Mouse (Mus musculus) kidney, postnatal 0 days (tissue): ENCODE data around the gene H2-Q7. TPM values are rescaled to one million over a fixed set of nuclear protein-coding genes. Genes with fewer than 3 reads are reported as not detected.
"Not testable (repeated sequence)": the region's sequence is repeated elsewhere in the genome, so short reads cannot be mapped to it uniquely, and the experiment has no call there.

ENCODE experiments used
- ATAC-seq: fragments of 200-750 bp; cut with Nextera tagmentation; replicated peaks from 2 replicates; pipeline ENCODE4 v1.8.0; 2017; ENCODE audit warnings: low read depth, moderate number of reproducible peaks, moderate TSS enrichment, moderate library complexity; ENCODE audit not compliant: low FRiP score
- DNase-seq: peaks from one replicate; pipeline ENCODE4 v3.0.0-alpha.2; 2016; ENCODE audit warnings: low spot score
- H3K27ac ChIP-seq: fragments of 300-500 bp; sonication (generic); 2 replicates; pipeline ENCODE4 v1.5.1; 2014; ENCODE audit warnings: mild to moderate bottlenecking
- H3K27me3 ChIP-seq: fragments of 300-500 bp; sonication (generic); 2 replicates; pipeline ENCODE4 v1.6.1; 2014; ENCODE audit warnings: low read length, mixed read lengths; ENCODE audit not compliant: insufficient read depth
- H3K36me3 ChIP-seq: fragments of 300-500 bp; sonication (generic); 2 replicates; pipeline ENCODE4 v1.6.1; 2014; ENCODE audit warnings: low read length, mixed read lengths; ENCODE audit not compliant: insufficient read depth
- H3K4me1 ChIP-seq: fragments of 300-500 bp; sonication (generic); replicated peaks from 2 replicates; pipeline ENCODE4 v1.6.1; 2014; ENCODE audit warnings: antibody characterized with exemption, low read length, mixed read lengths; ENCODE audit not compliant: insufficient read depth
- H3K4me2 ChIP-seq: fragments of 300-500 bp; sonication (generic); 2 replicates; pipeline ENCODE4 v1.6.1; 2014; ENCODE audit warnings: mild to moderate bottlenecking, low read length, moderate library complexity, mixed read lengths
- H3K4me3 ChIP-seq: fragments of 300-500 bp; sonication (generic); replicated peaks from 2 replicates; pipeline ENCODE4 v1.5.1; 2014; ENCODE audit warnings: low read depth, low read length
- H3K9ac ChIP-seq: fragments of 300-500 bp; sonication (generic); 2 replicates; pipeline ENCODE4 v1.6.1; 2014; ENCODE audit warnings: low read depth, low read length
- H3K9me3 ChIP-seq: fragments of 300-500 bp; sonication (generic); replicated peaks from 2 replicates; pipeline ENCODE4 v1.6.1; 2016; ENCODE audit warnings: low read length, inconsistent platforms, mixed read lengths
- CTCF ChIP-seq: IDR thresholded peaks from 2 replicates; pipeline ENCODE4 v1.5.1; 2016; ENCODE audit warnings: antibody characterized with exemption, low read depth, mild to moderate bottlenecking, moderate library complexity
- WGBS: fragments of 180-500 bp; shearing (Covaris S2); extraction: QIAGEN DNeasy Blood & Tissue Kit; methylation state at CpG from one replicate; pipeline ENCODE4 v1.1.7; 2014; 5-methylcytosine and 5-hydroxymethylcytosine counted together
- polyA plus RNA-seq: library from polyadenylated mRNA; unstranded; fragments of >200 nt; fragmentation: Nextera tagmentation; extraction: Ambion mirVana; gene quantifications from 2 replicates; pipeline ENCODE4 v1.2.1, GENCODE M21; 2015

The H2-Q7 gene
- polyA plus RNA-seq, 1 experiment from 2014 or later = 15.6 TPM

DNA sequence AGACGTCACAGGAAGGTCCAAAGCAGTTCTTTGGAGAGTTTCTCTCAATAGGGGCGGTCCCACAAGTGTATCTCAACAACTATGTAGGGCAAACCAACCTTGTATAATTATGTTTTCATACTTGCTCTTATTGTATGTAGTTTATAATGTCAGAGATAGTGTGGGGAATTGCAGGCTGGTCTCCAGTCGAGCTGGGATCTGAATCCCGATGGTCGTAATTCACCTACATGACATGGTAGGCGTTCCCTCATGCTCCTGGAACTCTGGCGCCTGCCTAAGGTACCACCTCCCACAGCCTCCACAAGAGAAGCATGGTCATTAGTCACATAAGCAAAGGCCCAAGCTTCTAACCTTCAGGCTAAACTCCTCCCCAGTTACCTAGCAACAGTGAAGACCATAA is 20.2 kb upstream of the H2-Q7 start:
- Histone ChIP-seq H3K27me3 (no peaks in the 10 kb centered on the region), H3K4me2 (no peak overlapping the region), H3K9ac (no peak overlapping the region), H3K9me3 (no peaks in the 10 kb centered on the region), H3K4me1 (no peaks in the 10 kb centered on the region), H3K27ac (no peak overlapping the region), H3K4me3 (no peak overlapping the region), H3K36me3 (no peaks in the 10 kb centered on the region)
- ATAC-seq (no peak), DNase-seq (no peak)
- TF ChIP-seq CTCF = no peak
- WGBS = 52% methylated on average over 7 of the region's 7 CpGs

DNA sequence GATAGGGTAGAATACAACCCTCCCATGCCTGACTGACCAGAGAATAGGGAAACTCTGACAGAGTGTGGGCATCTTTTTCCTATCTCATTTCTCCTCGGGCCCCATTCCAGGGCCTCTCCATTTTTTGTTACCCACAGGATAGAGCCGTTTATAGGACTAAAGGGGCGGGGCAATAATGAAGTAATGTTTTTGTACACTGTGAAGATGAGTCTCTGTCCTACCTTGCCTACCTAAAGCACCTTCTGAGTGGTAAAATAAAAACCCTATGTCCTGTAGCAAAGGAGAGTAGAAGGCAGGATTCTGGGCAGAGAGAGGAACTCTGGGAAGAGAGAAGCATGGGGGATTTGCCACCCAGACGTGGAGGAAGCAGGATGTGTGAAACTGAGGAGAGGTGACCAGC is 19.4 kb upstream of the H2-Q7 start:
- H3K9ac ChIP-seq, H3K9me3 ChIP-seq, H3K27ac ChIP-seq, H3K36me3 ChIP-seq, ATAC-seq, H3K4me2 ChIP-seq, H3K4me1 ChIP-seq, H3K27me3 ChIP-seq, DNase-seq, H3K4me3 ChIP-seq: not testable (repeated sequence)
- WGBS = 64% methylated on average over 4 of the region's 4 CpGs

DNA sequence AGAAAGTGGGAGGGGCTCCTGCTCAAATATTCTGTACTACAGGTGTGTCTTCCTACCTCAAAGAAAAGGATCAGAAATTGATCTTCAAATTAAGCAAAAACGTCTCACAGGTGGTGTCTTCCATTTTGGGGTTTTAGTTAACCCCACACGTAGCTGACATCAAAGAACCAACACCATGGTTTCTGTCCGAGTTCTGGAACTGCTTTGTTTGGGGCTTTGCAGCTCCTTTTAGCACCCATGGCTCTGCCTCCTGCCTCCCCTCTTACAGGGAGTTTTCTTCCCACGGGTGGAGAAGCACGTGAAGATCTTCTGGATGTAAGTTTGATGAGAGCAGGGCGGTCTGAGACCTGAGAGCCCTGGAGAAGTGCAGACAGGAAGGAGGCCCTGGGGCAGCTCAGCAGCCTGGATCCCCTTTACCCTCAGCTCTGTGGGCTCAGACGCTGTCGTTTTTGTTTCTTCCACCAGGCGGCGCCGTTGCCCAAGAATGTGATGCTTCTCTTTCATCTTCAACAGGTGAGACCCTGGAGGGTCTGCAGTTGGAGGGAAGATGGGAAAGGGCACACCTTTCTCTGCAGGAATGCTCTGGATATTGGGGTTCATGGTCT is 18.6 kb upstream of the H2-Q7 start:
- peak; percentile 80 for TF ChIP-seq CTCF
- not testable (repeated sequence) for ATAC-seq, H3K4me3 ChIP-seq, H3K4me1 ChIP-seq, H3K36me3 ChIP-seq, H3K27ac ChIP-seq, H3K9ac ChIP-seq, H3K27me3 ChIP-seq, H3K9me3 ChIP-seq, H3K4me2 ChIP-seq
- peak; percentile 18 for DNase-seq
- 19% methylated on average over 11 of the region's 11 CpGs for WGBS

DNA sequence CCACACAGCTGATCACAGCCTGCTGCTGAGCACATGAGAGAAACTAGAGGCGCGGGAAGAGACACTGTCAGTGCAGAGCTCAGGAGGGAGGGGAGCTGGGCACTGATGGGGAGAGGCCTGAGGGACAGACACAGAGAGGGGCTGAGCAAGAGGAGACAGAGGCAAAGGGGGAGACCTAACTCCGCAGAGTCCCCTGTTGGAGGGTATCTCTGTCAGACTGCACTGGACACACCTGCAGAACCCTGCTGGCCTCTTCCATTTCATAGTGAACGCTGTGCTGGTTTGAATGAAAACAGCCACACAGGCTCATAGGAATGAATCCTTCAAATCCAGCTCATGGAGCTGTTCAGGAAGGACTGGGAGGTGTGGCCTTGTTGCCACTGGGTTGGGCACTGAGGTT is 17.6 kb upstream of the H2-Q7 start:
- not testable (repeated sequence) for H3K9ac ChIP-seq, ATAC-seq, H3K36me3 ChIP-seq, H3K4me3 ChIP-seq, DNase-seq, H3K27ac ChIP-seq, H3K4me1 ChIP-seq, H3K4me2 ChIP-seq, H3K9me3 ChIP-seq, H3K27me3 ChIP-seq
- 96% methylated on average over 4 of the region's 4 CpGs for WGBS

DNA sequence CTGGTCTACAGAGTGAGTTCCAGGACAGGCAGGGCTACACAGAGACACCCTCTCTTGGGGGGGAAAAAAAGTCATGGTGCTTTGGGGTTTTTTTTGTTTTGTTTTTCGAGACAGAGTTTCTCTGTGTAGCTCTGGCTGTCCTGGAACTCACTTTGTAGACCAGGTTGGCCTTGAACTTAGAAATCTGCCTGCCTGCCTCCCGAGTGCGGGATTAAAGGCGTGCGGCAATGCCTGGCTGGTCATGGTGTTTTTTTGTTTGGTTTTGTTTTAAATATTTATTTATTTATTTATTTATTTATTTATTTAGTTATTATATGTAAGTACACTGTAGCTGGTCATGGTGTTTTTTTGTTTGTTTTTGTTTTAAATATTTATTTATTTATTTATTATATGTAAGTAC is 16.6 kb upstream of the H2-Q7 start:
- H3K9ac ChIP-seq, H3K4me1 ChIP-seq, ATAC-seq, H3K27me3 ChIP-seq, H3K4me2 ChIP-seq, H3K9me3 ChIP-seq, H3K4me3 ChIP-seq, H3K27ac ChIP-seq, DNase-seq, H3K36me3 ChIP-seq: not testable (repeated sequence)
- WGBS = 91% methylated on average over 5 of the region's 5 CpGs

DNA sequence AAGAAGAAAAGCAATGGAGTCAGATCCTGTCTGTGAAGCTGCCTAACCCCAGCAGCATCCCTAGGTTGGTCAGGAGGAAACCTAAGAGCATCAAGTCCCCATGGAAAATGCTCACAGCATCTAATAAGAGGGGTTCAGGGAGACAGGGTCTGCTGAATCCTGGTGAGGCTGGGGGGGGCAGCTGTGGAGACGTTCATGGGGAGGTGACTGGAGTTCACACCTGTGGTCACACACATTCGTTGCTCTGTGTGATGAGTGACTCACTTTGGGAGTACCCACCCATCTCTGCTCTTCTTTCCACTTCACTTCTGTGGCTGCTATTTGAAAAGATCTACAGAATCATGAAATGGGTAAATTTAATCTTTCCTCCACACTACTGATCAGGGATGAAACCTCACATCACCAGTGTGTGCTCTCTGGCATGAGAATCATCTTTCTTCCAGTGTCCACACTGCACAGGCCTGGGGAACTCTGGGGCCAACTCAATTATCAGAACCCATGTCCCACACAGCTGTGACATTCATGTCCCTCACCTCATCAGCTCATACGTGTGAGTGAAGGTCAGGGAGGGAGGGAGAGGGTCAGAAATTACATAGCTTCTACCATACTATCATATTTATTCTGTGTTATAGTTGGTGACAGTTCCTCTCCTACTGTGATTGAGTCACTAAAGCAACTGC is 15.7 kb upstream of the H2-Q7 start:
- not testable (repeated sequence) for H3K4me1 ChIP-seq, H3K9ac ChIP-seq, H3K27ac ChIP-seq, ATAC-seq, H3K4me3 ChIP-seq, H3K9me3 ChIP-seq, H3K36me3 ChIP-seq, H3K4me2 ChIP-seq, DNase-seq, H3K27me3 ChIP-seq
- 61% methylated on average over 3 of the region's 3 CpGs for WGBS

DNA sequence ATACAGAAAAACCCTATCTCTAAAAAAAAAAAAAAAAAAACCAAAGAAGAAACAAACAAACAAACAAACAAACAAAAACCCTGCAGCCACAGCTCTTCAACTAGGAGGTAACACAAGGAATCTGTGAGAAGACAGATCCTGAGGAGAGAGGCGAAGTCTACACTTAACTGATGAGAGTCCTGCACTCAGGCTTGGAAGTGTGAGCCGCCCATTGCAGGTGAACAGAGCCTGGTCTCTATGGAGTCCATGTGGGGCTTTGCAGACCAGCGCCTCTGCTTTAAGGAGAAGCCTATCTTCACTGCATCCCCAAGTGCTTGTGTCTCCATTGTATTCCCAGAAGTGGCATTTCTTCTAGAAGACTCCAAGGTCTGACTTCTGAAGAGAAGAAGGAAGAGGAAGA is 14.8 kb upstream of the H2-Q7 start:
- not testable (repeated sequence) for H3K9me3 ChIP-seq, H3K9ac ChIP-seq

DNA sequence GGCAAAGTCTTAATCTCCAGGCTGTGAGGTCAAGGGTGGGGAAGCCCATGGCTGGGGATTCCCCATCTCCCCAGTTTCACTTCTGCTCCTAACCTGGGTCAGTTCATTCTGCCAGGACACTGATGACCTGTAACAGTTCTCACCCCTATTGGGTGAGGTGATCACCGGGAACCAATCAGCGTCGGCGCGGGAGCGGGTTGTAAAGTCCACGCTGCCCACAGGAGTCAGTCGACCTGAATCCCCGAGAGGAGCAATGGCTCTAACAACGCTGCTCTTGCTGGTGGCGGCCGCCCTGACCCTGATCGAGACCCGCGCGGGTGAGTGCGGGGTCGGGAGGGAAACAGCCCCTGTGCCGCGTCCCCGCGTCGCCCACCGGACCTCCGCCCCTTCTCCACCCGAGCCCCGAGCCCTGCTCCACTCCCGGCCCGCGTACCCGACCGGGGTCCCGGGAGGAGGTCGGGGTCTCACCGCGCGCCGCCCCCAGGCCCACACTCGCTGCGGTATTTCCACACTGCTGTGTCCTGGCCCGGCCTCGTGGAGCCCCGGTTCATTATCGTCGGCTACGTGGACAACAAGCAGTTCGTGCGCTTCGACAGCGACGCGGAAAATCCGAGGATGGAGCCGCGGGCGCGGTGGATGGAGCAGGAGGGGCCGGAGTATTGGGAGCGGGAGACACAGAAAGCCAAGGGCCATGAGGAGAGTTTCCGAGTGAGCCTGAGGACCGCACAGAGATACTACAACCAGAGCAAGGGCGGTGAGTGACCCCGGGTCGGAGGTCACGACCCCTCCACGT is 14.1 kb upstream of the H2-Q7 start, which contains the start of gene H2-Q6:
H2-Q6 (plus strand) TSS at position 227 of the 793 bp plus-strand sequence.
- H3K36me3 ChIP-seq, H3K9ac ChIP-seq, H3K27me3 ChIP-seq, H3K27ac ChIP-seq, H3K4me1 ChIP-seq, H3K9me3 ChIP-seq: not testable (repeated sequence)
- H3K4me3 ChIP-seq = peak within 1 kb of the TSS; percentile 33
- peak; percentile 75 for DNase-seq
- WGBS = under 1% methylated on average over 51 of the region's 66 CpGs
- H3K4me2 ChIP-seq = peak within 1 kb of the TSS; percentile 66
- peak; percentile 80 for ATAC-seq

More for the DNA sequence above, 14.8 kb upstream of the H2-Q7 start:
- not testable (repeated sequence) for H3K4me2 ChIP-seq, H3K36me3 ChIP-seq, H3K4me1 ChIP-seq, ATAC-seq, H3K27me3 ChIP-seq, H3K4me3 ChIP-seq, H3K27ac ChIP-seq, DNase-seq
- WGBS = 89% methylated on average over 3 of the region's 3 CpGs

DNA sequence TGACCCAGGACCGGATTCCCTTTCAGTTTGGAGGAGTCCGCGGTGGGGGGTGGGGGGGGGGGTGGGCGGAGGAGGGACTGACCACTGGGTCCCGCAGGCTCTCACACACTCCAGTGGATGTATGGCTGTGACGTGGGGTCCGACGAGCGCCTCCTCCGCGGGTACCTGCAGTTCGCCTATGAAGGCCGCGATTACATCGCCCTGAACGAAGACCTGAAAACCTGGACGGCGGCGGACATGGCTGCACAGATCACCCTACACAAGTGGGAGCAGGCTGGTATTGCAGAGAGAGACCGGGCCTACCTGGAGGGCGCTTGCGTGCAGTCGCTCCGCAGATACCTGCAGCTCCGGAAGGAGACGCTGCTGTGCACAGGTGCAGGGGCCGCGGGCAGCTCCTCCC is 13.5 kb upstream of the H2-Q7 start:
- H3K4me2 ChIP-seq = peak overlapping the region; percentile 66
- peak; percentile 17 for DNase-seq
- 21% methylated on average over 25 of the region's 28 CpGs for WGBS

More for the DNA sequence above, 13.5 kb upstream of the H2-Q7 start:
- H3K36me3 ChIP-seq, H3K9me3 ChIP-seq, H3K9ac ChIP-seq, H3K27me3 ChIP-seq, H3K4me1 ChIP-seq, H3K27ac ChIP-seq: not testable (repeated sequence)
- peak overlapping the region; percentile 33 for H3K4me3 ChIP-seq
- peak; percentile 48 for ATAC-seq
